Mouse (Mus musculus): ENCODE measurements at regions not wholly inside any gene's neighbourhood (a gene's known extent, or its start where the extent isn't known, plus 50 kb on each side); places are given as distances from the start of the nearest gene placed in this dataset.
"Not testable (repeated sequence)": the region's sequence is repeated elsewhere in the genome, so short reads cannot be mapped to it uniquely, and the experiment has no call there.

DNA sequence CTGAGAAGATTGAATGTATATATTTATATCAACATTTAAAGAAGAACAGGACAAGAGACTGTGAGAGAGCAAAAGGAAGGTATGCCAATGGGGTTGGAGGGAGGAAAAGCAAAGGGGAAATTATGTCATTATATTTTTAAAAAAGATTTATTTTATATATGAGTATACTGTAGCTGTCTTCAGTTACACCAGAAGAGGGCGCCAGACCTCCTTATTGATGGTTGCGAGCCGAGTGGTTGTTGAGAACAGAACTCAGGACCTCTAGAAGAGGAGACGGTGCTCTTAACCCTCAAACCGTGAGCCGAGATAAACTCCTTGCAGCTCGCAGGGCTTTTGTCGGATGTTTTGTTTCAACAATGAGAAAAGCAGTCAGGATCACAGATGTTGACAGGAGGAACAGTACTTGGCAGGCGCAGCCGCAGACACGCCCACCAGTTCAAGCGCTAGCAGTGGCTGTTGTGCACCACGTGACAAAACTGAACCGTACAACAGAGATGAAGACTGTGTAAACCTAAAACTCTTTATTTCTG, 158.7 kb downstream of the Mat2b start:
- DNase-seq (ENCODE audit: low spot score in 2 of 2) = no peak

DNA sequence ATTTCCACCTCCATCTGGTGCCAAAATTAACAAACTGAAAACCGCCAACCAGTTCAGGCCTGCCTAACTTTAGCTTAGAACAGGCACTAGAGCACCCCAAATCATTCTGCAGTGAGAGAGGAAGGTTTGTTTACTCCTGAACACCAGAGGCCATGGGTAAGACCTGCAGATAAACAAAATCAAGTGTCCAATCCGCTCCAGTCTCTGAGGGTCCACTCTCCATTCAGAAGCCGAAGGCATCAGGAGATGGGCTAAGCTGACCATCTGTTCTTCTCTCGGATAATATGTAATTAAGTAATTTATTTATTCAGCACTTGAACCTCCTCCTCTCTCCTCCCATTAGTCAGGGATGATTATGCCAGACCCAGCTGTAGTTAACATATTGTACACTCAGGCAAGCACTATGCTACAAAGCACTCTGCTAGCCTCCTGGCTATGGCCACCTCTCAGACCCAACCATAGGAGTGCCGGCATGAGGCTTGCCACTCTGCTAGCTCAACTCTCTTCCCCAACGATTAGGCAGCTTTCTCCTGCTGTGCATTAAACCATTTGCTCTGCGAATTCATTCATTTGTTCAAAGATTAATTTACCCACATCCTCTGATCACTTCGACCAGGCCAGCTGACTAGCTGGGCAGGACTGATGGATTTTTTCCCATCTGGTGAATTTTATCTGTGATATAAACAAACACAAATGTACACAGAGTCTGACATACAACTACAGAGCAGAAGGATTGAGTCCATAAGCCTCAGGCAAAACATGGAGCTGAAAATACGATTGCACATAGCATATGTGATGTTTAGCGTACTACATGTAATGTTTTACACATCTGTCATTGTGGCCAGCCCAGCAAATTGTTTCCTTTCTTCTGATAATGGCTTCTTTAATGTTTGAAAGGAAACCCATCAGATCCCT, 184.4 kb downstream of the Mat2b start:
- DNase-seq (ENCODE audit: low spot score in 2 of 2) = no peak

DNA sequence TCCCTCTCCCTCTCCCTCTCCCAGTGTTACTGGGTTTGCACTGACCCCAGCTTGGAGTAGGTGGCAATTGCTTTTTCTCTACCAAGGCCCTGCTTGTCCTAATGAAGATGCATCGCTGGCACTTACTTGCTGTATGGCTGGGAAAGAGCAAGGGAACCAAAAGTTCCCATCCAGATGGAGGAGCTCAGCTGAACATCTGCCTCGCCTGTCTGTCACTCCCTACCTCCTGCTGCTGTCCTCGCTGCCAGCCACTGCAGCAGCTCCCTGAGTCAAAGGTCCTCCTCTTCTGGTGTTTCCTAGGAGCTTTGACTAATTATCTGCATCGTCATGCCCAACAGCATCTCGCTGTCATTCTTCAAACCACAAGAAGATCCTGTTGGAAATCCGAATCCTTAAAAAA, 203.4 kb downstream of the Mat2b start:
- no peak for DNase-seq (ENCODE audit: low spot score in 2 of 2)

DNA sequence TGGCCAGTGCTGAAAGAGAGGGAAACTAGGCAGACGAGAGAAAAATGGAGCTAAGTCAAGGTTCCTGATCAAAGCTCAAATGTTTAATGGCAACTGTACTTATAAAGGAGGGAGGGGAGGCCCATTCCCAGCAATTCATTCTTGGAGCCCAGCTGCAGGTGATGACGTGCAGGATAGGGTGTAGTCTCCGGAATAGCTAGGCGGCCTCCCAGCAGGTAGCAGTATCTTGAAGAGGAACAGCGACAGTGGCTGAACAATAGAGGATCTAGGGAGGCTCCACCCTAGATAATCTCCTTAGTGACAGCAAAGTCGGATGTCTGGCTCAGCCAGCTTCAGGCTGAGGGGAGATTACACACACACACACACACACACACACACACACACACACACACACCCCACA, 216.8 kb downstream of the Mat2b start:
- not testable (repeated sequence) for DNase-seq (ENCODE audit: low spot score in 2 of 2)

DNA sequence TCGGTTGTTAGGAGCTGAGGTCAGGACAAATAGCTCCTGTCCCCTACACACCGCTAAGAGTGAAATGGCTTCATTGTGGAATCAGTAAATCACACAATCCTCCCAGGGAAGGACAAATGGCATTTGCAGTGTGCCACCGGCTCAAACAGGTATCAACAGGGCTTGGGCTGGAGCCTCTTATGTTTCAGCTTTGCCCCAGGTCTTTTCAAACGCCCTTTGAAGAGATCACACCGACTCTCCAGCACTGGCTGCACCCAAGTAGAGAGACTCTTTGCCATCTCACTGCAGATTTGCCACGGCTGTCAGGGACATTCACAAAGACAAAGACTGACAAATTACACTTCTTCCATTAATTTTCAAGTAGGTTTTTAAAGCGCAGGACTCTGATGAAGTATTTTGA, 217.7 kb downstream of the Mat2b start:
- DNase-seq (ENCODE audit: low spot score in 2 of 2) = no peak

DNA sequence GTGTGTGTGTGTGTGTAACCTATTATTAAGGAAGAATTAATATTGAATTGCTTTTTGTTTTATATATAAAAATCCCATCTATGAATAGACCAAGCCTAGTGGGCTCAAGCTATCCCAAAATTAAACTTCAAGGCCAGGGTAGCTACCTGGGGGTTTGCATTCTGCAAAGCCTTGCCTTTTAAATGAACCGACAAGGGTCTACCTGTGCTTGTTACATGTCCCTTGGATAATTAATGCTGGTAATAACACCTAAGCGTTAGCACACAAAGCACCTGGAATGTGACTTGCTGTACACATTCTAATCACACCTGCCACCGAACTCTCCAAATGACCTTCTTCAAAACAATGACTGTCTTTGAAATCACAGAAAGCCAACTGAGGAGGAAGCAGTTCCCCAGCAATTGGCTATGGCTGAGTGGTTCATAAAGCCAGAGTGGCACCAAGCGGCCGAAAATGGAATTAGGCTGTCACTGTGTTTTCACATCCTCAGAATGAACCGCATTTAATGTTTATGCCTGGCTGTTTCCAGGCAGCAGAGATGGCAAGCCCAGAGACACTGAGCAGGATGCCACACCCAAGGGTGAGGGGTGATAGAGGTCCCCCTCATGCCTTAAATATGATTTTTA, 225.8 kb downstream of the Mat2b start:
- DNase-seq (ENCODE audit: low spot score in 2 of 2) = no peak

DNA sequence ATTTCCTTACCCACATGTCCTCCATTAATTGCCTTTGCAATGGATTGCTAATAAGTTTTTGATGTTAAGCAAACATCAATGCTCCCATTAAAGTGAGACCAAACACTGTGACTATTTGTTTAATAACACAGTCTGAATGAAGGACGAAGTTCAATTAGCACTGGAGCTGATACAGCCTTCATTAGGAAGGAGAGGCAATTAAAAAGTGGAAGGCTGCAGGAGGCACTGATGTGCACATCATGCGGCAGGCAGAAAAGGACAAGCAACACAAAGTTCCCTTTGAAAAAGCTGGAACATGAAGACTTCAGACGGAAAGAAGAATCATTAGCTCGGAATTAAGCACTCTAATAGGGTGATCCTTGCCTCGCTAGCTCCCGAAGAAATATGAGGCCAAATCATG, 238.4 kb downstream of the Mat2b start:
- no peak for DNase-seq (ENCODE audit: low spot score in 2 of 2)

DNA sequence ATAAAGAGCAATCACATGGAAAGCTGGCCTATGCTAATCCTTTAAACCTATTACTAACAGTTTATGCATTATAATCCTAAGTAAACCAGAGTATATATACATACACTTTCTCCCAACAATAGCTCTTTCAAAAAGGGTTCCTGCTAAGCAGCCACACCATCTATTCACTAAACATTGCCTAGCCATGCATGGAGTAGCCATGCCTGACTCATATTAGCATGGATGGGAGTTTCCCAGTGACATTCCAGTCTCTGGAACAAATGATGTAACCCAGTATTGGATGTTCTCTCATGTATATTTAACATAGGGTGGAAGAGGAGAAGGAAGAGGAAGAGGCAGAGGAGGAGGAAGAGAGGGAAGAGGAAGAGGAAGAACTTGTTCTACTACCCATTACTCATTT, 240.0 kb downstream of the Mat2b start:
- not testable (repeated sequence) for DNase-seq (ENCODE audit: low spot score in 2 of 2)

DNA sequence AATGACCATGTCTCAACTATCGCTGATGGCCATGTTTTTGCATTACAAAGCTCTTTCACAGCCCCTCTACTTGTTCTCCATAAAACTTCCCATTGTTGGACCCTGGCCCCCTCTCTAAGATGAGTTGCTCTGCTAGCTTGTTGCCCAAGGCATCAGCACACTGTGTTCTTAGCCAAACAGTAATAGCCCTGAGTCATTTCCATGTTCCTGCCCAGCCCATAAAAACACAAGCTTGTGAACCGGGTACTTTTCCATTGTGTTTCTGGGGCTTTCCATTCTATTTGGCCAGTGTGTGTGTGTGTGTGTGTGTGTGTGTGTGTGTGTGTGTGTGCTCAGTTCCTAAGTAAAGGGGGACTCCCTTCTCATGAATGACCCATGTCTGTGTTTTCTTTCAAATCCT, 248.2 kb downstream of the Mat2b start:
- no peak for DNase-seq (ENCODE audit: low spot score in 2 of 2)

DNA sequence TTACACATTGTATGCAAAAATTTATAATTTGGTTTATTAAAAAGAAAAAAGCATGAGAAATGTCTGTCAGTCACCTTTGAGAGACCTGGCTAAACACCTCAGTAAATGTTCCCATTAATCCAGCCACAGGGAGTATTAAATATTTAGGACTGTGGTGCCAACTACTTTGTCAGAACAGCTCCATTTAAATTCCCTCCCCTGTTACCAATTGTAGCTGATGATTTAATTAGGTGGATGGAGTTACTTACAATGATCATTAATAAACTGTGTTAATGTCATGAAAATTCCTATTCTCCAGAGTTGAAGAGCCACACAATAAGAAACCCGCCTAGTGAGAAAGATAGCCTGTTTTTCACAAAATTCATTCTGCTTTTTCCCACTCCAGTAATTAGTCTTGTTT, 261.0 kb downstream of the Mat2b start:
- no peak for DNase-seq (ENCODE audit: low spot score in 2 of 2)

DNA sequence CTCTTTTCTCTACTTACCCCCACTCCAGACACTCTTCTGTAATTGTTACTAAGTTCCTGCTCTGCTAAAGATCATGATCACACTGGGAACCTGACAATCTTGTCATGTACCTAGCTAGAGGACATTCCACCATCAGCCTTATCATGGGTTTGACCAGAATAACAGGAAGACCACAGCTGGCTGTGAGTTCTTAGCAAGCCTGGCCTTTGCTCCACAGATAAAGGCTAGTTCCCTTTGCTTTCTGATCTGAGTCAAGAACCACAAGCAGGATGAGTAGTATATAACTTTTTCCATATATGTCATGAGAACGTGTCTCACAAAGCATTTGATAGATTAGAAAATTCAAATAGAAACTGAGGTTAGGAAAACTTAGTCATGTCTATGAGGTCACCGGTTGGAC, 266.1 kb downstream of the Mat2b start:
- DNase-seq (ENCODE audit: low spot score in 2 of 2) = no peak

DNA sequence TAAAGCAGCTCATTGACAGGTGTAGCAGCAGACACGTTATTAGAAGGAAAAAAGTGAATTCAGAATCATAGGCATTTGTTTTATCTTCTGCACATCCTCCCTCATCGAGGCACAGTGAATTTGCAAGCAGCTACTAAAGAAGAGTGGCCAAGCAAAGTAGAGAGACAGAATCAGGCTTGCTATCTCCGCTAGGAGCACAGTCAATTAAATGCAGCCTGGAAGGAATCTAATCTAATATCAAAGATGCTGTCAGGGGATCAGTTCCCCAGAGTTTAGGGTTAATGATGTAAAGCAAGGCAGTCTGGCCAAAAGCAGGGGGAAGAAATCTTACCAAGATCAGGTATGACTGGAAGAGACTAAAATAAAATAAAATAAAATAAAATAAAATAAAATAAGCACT, 270.7 kb downstream of the Mat2b start:
- DNase-seq (ENCODE audit: low spot score in 2 of 2) = no peak

DNA sequence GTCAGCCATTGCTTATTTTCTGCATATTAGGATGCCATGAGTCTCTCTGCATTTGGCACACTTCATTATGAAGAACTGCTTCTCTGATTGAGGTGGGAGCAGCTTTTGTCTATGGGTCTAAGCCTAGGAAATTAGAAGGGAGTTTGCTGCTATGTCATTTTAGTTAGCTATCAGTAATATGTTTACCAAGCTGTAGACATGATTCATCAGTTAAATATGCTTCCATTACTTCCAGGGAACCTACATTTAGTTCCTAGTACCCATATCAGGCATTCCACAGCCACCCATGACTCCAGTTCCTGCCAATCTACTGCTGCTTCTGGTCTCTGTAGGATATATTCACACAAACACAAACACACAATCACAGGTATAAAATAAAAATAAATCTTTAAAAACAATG, 287.4 kb downstream of the Mat2b start:
- no peak for DNase-seq (ENCODE audit: low spot score in 2 of 2)

DNA sequence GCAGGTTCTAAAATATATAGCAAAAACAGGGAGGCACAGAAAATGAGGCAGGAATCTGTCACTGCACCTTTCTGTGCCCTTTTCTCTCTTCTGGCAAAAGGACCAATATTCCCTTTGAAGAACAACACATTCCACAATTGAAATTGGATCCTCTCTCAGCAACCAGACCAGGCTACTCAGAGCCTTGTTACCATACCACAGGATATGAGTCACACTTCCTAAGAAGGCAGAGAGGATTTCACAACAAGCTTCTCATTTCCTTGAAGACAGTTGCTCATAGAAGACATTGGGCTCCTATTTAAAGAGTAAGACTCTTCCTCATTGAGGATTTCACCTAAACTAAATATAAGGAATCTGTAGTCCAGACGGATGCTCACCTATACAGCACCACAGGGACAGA, 292.8 kb downstream of the Mat2b start:
- DNase-seq (ENCODE audit: low spot score in 2 of 2) = no peak

DNA sequence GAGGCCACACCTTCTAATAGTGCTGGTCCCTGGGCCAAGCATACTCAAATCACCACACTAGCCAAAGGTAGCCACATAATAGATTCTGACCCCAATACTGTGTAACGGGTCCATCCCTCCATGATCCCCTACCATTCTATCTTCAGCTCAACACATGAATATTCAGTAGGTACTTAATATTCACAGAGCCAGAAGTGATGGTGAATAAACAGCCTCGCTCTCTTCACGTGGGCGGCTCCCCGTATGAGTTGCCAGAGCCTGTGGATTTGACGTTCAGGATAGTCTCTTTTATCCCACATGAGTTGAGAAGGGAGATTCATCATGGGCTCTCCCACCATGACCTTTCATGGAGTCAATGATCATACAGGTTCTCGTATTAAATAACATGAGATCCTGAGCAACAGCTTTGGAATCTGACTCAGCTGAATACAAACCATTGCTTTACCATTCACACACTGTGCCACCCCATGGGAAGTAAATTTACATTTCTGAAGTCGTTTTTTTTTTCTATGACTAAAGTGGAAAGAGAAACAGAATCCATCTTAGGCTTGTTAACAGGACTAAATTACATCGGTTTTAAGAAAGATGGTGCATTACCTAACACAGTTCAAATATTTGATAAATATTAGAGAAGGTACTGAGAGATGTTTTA, 297.4 kb downstream of the Mat2b start:
- DNase-seq (ENCODE audit: low spot score in 2 of 2) = no peak

DNA sequence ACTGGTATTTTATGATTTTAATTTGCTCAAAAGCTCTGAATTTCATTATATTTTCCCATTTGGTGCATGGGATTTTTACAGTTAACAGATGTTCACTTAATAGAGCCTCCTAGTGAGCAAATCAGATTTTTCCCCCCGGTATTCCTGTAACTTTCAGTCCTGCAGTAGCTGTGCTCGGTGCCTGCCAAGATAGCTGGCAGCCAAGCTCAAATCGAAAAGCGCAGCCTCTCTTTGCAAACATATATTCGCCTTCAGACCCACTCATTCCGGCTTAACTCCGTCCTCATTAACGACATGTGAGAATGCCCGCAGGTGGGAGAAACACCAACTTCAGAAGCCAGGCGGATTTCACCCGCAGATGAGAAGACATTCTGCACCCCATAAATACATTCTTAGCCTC, 299.7 kb downstream of the Mat2b start:
- DNase-seq (ENCODE audit: low spot score in 2 of 2) = no peak

DNA sequence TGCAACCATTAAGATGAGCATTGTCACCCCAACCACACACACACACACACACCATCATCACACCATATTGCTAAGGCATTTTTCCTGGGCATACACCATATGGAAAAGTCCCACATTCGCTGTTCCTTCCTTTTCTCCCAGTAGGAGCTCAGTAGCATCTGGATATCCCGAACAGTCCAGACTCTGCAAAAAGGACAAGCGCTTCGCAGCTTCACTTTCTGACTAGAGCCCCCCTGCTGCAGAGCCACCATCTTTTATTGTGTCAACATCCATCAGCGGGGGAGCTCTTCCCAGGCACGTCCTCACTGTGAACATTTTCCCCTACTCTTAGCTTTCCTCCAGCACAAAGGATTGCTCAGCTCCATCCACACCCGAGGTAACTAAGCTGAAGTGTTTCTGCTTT, 300.1 kb downstream of the Mat2b start:
- no peak for DNase-seq (ENCODE audit: low spot score in 2 of 2)

DNA sequence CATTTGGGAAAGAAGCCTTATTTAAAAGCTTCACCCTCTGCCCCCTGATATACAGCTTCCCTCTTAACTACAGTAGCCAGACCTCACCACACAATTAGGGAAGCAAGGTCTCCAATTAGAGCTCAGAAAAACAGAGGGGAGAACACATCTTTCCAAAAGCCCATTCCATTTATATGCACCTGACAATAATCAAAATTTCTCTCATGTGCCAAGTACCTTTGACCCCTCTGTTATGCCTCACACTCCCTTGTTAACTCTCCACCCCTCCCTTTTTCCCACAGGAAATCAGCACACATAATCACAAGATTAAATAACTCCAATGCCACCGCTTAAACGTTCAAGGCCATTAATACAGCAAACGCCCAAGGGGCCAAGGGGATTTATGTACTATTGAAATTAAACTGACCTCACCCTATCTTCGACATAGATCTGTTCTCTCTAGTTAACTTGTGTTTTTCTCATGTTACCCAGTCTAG, 300.7 kb downstream of the Mat2b start:
- no peak for DNase-seq (ENCODE audit: low spot score in 2 of 2)

DNA sequence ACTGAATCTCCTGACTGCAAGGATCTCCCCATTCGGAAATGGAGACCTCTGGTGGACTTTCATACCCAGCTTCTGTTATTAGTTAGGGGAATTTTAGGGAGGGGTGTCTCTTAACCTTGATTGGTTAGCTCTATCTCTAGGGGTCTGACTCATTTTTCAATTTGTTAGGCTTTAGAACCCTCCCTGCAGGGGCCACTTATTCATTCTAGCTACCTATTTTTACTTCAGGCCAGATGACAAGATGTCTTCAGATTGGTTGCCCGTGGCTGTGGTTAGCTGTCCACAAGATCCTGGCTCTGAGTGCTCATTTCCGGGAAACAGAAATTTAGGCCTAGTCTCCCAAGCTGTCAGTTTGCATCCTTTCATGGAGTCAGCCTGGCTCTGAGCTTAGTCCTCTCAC, 314.3 kb downstream of the Mat2b start:
- no peak for DNase-seq (ENCODE audit: low spot score in 2 of 2)

DNA sequence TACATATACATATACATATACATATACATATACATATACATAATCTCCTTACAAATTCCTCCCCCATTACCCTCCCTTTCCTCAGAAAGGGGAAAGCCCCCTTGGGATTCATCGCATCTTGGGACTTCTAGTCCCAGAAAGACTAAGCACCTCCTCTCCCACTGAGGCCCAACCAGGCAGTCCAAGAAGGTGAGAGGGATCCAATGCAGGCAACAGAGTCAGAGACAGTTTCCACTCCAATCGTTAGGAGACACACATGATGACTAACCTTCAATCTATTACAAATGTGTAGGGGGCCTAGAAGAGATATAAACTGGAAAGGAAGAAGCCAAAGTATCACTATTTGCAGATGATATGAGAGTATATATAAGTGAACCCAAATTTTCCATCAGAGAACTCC, 323.3 kb downstream of the Mat2b start:
- DNase-seq (ENCODE audit: low spot score in 2 of 2) = no peak

DNA sequence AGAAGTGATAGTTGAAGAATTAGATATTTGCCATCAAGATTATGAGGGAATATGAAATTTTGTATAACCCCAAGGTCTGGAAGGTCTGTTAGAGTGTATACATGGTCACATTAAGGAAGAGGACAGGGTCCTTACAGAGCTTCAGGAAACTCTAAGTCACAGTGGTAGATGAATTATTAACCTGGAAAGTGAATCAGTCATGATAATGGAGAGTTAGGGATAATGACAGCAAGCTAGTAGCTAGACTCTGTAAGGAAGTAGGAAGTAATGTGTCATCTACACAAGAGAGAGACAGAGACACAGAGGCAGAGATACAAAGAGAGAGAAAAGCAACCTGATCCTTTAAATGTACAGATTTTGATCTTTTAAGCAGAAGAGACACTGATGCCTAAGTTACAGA, 328.4 kb downstream of the Mat2b start:
- no peak for DNase-seq (ENCODE audit: low spot score in 2 of 2)
